Mouse (Mus musculus): ENCODE data around the gene Pgm1. TPM values are rescaled to one million over a fixed set of nuclear protein-coding genes. Genes with fewer than 3 reads are reported as not detected.
A peak's percentile ranks its signal among the peaks of the same experiment; 100 is the strongest.

Gene Pgm1
- 10 to 100 TPM; 34.0 to 59.5 TPM for polyA plus RNA-seq (2017; shearing (Covaris generic))

GRCm38 (mm10) chr4:99929149-99929612 is at the start of gene Pgm1:
Pgm1 (plus strand) TSS chr4:99929414.
- ATAC-seq = peak; percentile 85

- ATAC-seq = peak; percentile 53
Observed at GRCm38 (mm10) chr4:99881882-99882281, 47.3 kb upstream of the Pgm1 start.

GRCm38 (mm10) chr4:99882405-99882804 is 46.8 kb upstream of the Pgm1 start:
- no peak for ATAC-seq

DNA sequence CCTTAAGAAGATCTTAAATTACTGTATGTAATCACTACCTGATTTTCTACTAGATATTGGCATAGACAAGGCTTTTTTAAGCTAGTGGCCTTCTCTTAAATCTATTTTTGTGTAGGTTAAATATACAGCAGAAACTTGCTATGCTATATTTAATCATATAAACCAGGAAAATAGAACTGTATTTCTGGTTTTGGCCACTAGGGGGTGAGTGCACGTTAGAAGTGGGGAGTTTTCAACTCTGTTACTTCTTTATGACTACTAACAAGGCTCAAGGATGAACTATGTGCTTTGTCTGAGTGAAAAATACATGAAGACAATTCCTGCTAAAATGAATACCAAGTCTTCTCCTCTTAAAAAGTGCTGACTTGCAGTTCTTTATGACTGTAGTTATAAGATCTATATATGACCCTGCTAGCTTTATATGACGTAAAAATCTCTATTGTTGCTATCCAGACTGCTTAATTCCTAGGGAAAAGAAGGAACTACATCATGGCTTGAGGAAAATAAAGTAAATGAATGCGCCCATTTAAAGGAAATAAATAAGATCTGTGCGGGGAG is 15.2 kb upstream of the Pgm1 start:
- ATAC-seq = peak; percentile 74

GRCm38 (mm10) chr4:99926380-99926779 is 2.8 kb upstream of the Pgm1 start:
- ATAC-seq = no peak

DNA sequence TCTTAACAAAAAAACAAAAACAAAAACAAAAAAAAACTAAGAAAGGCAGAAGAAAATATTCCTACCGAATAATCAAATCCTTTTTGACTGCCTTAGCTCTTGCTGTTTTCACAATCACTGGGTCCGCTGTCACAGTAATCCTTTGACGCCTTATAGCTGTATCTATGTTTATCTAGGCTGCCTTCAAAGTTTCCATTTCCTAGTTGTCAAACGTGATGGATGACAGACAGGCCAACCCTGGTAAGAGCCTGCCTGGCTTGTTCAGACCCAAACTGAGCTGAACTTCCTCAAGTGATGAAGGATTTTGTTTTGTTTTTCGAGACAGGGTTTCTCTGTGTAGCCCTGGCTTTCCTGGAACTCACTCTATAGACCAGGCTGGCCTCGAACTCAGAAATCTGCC is 693 bp upstream of the Pgm1 start:
- no peak for ATAC-seq

DNA sequence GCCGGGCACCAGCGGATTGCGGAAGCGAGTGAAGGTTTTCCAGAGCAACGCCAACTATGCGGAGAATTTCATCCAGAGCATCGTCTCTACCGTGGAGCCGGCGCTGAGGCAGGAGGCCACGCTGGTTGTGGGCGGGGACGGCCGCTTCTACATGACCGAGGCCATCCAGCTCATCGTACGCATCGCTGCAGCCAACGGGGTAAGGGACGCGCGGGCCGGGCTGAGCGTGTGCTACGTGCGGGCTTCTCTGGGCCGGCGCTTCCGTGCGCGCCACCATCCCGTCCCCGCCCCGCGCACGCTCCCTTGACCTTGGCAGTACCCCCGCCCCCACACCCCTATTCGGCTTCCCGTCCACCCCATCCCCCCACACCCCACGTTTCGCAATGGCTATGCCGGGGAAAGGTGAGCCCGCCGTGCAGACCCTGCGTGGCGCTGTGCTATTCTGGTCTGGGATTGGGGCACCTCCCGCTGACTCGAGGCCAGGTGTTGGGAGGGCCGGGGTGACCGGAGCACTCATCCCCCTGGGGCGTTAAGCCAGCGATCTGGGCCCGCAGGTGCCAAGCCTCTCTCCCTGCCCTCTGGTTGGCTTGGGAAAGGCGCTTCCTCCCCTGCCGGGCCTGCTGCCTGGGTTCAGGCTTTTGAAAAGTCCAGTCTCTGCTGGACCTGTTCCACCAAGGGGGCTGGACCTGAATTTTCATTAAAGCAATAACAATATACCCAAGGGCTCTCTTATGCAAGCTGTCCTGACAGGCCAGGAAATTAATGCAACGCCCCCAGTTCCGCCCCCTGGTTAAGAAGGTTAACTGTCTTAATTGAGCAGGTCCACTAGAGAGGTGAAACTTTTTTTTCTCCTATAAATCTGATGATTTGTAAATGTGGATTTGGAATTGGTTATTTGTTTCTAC is 651 bp downstream of the Pgm1 start, which contains the start of gene Itgb3bp:
TSS of gene Itgb3bp (minus strand) at position 201 of the 905 bp plus-strand sequence.
- ATAC-seq = peak; percentile 68

DNA sequence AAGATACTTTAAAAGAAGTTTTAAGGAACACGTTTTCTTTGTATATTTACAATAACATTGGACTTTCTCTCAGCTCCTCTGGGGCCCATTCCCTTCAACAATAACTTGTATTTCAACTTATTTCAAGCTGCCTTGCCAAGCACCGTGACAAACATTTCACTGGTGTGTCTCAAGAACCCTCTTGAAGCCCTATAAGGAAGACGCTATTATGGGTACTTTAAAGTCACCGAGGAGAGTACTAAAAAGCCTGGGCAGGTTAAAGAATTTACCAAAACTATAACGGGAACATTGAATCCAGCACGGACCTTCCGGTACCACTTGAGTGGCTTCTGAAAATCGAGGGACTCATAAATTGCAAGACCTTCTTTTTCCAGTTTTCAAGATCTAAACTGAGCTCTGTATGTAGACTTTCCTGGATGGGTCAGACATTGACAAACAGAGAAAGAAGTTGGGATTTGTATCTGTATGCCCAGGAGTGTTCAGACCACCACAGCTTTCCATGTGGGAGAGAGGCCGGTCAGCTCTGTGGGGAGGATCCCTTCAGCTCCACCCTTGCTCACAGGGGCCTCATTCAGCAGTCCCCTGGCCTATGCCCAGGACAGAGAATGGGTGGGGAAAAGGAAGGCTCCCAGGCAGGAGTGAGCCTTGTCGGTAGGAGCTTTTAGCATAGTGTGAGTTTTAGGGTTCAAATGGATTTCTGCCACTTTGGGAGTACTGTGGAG is 1.5 kb downstream of the Pgm1 start:
- no peak for ATAC-seq

DNA sequence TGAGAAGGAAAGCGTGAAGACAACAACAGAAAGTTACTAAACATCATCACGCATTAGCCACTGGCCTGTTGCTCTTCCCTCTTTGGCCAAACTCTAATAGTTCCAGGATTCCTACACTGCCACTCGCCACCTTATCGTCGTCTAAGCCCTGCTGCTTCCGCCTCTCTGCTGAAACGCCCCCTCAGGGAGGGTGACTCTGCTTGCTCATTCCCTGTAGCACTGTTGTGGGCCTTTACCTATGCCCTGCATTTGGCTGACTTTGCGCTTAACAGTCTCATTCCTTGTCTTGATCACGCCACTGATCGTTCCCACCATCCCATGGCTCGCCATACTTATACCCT is 2.0 kb downstream of the Pgm1 start:
- ATAC-seq = no peak

DNA sequence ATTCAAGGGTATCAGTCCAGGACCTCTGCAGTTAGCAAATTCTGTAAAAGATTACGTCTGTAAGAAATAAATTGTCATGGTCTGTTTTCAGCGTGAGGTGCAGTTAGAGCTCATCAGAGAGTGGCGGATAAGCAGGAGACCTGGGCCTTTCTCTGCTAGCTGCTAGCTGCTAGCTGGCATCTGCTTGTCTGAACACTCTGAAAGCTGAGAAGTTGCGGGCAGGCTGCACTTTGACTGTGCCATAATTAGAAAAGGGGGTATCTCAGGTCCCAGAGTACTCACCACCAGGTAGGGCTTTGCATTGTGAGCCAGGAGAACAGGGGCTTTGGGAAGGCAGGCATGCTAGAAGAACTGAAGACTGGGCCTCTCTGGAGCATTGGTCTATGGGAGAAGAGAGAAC is 2.6 kb downstream of the Pgm1 start:
- ATAC-seq = no peak

- ATAC-seq = no peak
Observed at GRCm38 (mm10) chr4:99934859-99935258, 5.6 kb downstream of the Pgm1 start.

GRCm38 (mm10) chr4:99936278-99936677 is 7.1 kb downstream of the Pgm1 start:
- no peak for ATAC-seq

GRCm38 (mm10) chr4:99939711-99940505 is 10.7 kb downstream of the Pgm1 start:
- no peak for ATAC-seq

DNA sequence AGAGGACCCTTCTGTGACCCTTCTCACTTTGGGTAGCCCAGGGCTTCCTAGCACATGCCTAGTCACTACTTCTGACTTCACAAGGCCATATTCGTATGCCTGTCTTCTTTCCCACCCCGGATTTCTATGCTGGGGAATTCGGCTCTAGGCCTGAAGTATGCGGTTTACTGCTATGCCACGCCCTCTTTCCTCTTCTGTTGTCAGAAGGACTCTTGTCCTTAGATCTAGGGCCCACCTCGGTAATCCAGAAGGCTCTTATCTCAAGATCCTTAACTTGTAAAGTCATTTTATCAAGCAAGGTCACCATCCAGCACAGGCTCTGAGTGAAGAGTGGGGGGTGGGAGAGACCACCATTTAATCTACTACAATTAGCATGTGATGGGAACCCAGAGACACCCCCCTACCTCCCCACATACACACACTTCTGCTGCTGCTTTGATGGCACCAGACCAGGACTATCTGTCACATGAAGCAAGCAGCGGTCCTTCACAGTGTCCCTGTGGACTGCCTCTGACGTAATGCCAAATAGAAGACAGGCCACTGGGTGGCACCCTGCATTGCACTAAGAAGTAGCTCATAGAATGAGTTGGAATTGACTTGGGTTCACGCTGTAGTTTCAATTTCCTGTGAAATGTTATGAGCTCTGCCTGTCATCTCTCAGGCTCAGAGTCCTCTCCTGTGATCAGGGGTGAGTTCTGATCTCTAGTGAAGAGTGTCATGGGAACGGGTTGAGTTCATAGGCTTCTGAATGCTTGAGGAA is 12.6 kb downstream of the Pgm1 start:
- peak; percentile 85 for ATAC-seq

GRCm38 (mm10) chr4:99944606-99945005 is 15.4 kb downstream of the Pgm1 start:
- ATAC-seq = no peak

DNA sequence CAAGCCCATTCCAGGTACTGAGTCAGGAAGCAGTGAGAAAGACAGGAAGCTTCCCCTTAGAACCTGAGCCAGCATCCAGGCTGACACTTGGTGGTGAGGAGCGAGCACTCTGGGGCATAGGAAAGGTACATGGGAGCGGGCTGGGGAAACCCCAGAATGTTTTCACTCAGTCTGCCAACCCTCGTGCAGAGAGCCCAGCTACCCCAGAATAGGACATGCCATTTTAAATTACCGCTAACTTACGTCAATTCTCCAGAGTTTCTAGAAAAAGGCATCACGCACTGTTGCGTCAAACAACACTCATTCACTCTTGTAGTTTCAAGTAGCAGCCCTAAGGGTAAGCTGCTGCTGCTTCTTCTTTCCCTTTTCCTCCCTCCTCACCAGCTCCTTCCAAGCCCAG is 15.8 kb downstream of the Pgm1 start:
- ATAC-seq = peak; percentile 16

- no peak for ATAC-seq
Observed at GRCm38 (mm10) chr4:99946516-99946915, 17.3 kb downstream of the Pgm1 start.

DNA sequence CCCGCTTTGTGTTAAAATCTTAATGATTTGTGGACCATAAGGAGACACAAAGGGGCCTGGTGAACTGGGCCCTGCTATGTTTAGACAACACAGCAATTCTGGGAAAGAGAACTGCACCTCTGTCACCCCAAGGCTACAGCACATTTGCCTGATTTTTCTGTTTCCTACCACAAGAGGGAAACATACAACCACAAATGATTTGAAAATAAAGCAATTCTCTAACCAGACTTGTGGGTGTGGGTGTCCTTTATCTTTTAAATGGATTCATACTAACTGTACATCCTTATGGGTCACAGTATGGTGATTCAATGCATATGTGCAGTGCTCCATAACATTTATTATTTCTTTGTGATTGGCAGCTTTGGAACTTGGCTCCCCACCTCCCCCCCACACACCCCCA is 18.0 kb downstream of the Pgm1 start:
- ATAC-seq = peak; percentile 68

GRCm38 (mm10) chr4:99947896-99948295 is 18.7 kb downstream of the Pgm1 start:
- ATAC-seq = no peak

DNA sequence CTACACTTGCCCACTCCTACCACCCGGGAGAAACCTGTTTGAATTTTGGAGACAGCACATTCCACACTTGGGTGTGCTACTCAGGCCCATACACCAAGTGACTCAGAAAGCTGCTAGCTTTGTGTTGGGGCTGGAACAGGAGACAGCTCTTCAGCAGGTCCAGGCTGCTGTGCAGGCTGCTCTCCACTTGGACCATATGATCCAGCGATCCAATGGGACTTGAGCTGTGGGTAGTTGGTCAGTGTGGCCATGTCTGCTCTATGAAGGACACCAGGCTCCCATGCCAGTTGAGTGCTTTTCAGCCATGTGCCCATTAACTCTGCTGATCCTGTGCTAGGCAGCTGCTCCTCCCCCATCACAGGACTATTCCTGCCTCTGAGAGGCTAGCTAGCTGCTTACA is 24.7 kb downstream of the Pgm1 start:
- ATAC-seq = no peak

- no peak for ATAC-seq
Observed at GRCm38 (mm10) chr4:99955396-99955795, 26.2 kb downstream of the Pgm1 start.

DNA sequence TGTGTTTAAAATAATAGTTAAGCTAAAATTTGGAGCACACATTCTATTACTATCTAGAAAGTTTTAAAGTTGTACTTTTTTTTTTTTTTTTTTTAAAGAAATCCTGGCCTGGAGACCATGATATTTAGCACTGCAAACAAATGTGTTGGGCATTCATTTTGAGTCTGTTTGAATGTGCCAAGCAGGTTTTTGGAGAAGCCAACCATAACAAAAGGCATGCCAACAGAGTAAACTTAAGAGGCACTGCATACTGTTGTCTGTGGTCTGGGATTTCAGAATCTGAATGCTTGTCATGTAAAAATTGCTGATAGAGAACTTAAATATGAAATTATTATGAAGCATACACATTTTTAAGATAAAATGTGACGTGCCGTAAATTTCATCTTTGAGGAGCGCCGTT is 28.0 kb downstream of the Pgm1 start:
- ATAC-seq = no peak
